Mouse (Mus musculus) cerebellum, adult 11-12 months (tissue): ENCODE measurements at regions not wholly inside any gene's neighbourhood (a gene's known extent, or its start where the extent isn't known, plus 50 kb on each side); places are given as distances from the start of the nearest gene placed in this dataset.

Experiments
- DNase-seq: peaks from one replicate; pipeline ENCODE4 v3.0.0; 2022

GRCm38 (mm10) chr5:148608178-148608577, 55.6 kb upstream of the Ubl3 start:
- no peak for DNase-seq

DNA sequence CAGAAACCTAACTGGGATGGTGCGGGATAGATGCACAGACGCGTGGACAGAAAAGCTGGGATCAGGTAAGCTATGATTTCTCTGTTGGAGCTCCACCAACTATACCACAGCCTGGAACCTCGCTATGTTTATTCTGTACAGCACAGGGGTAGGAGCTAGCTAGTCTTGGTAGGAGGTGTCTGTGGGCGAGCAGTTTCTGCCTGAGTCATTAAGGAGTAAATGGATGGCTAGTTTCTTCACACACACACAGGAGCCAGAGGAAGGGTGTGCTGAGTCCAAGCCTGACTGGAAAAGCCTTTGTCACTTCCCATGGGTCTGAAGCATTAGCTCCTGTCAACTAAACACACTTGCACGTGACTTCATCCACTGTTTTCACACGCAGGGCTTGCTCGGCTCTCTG, 53.1 kb upstream of the Ubl3 start:
- DNase-seq: no peak
